Comparison of ENCODE assay signal across 7 mouse cellular contexts in genomic region chr3:101372345-101372980, GRCm38 (mm10). TPM values are rescaled to one million over a fixed set of nuclear protein-coding genes. Genes with fewer than 3 reads are reported as not detected.
DNase-seq lines count a peak whose midpoint lies in the region; ATAC-seq and TF ChIP-seq lines count a peak whose summit lies in the region.

No protein-coding gene starts in this region.

- TF ChIP-seq EP300 in stomach, postnatal 0 days (optimal IDR thresholded peaks at IDR 0.05): no peak

- 0 out of 2 replicates have a peak overlapping the region, but pooled peaks have one; percentile 15 for H3K4me2 ChIP-seq in stomach, postnatal 0 days (replicated peaks; ENCODE audit: low read depth)

- ATAC-seq in stomach, postnatal 0 days (ENCODE audit: low FRiP score, low TSS enrichment): no peak

- peak; percentile 84 for TF ChIP-seq CTCF in stomach, postnatal 0 days (IDR thresholded peaks at IDR 0.05; ENCODE audit: low read depth)

- no peak overlapping the region for H3K4me3 ChIP-seq in stomach, postnatal 0 days (ENCODE audit: low read depth, low read length)

- no peaks in the 10 kb centered on the region for H3K27me3 ChIP-seq in stomach, postnatal 0 days (ENCODE audit: control insufficient read depth, insufficient read depth, low read length)

- DNase-seq in 416B (ENCODE audit: low read depth): peak; percentile 32
- peak; percentile 62 for DNase-seq in CD4-positive helper T cell, adult 2 months (ENCODE audit: low read depth, low spot score)
- peak; percentile 64 for DNase-seq in c-Kit-negative CD71-positive TER-119-positive erythroid progenitor cells, embryonic 14.5 days (ENCODE audit: low read depth, low spot score)
- peak; percentile 68 to 73 for DNase-seq in frontal cortex, postnatal 14 days (ENCODE audit: low spot score in 2 of 2)
- peak; percentile 67 to 73 for DNase-seq in layer of hippocampus, postnatal 10 days (ENCODE audit: low spot score in 2 of 2)
- peak; percentile 59 for DNase-seq in lung, postnatal 25 days (ENCODE audit: low spot score)
- DNase-seq in stomach, postnatal 0 days (ENCODE audit: low spot score): peak; percentile 72

- no peak overlapping the region for H3K27ac ChIP-seq in stomach, postnatal 0 days (replicated peaks)

- no peaks in the 10 kb centered on the region for H3K9me3 ChIP-seq in stomach, postnatal 0 days (ENCODE audit: control insufficient read depth, low read length)

- H3K9ac ChIP-seq in stomach, postnatal 0 days (ENCODE audit: low read length): no peak overlapping the region

- H3K36me3 ChIP-seq in stomach, postnatal 0 days (ENCODE audit: control insufficient read depth, insufficient read depth, low read length): no peaks in the 10 kb centered on the region

- WGBS in stomach, postnatal 0 days: 37% methylated on average over 13 of the region's 13 CpGs

- no peaks in the 10 kb centered on the region for H3K4me1 ChIP-seq in stomach, postnatal 0 days (replicated peaks; ENCODE audit: control insufficient read depth, insufficient read depth)

RNA-seq across cellular contexts. Expression of gene Igsf3, which starts 4.4 kb away (rescaled TPM):
- total RNA-seq in layer of hippocampus, postnatal 10 days (2021): 10 to 100 TPM; 57.3 to 57.7 TPM
- 12.4 and 13.6 TPM in 2 replicates for polyA plus RNA-seq in stomach, postnatal 0 days (2015; fragmentation: Nextera tagmentation; extraction: Ambion mirVana)
